In the genomic region with DNA sequence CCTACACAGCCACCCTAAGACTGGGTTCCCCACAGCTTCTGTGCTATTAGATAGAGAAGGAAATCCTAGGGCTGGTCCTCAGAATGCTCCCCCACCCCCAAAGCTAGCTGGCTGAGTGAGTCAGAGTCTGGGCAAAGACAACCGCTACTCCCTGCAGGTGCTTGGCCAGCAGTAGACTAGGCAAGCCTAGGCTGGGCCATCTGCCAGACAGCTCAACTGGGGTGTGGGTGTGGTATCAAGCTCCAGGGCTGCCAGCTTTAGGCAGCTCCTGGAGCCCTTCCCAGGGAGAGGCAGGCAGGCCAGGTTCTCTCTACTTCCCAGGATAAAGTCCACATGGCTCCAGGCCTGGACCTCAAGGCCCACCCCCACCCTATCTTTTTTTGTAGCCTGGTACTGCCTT, we compare ENCODE assay signal across 8 mouse cellular contexts. TPM values are rescaled to one million over a fixed set of nuclear protein-coding genes. Genes with fewer than 3 reads are reported as not detected.
DNase-seq lines count a peak whose midpoint lies in the region; ATAC-seq lines count a peak whose summit lies in the region.
"Had no signal": no experiment of that assay in that cellular context is flagged by ENCODE, and none has a peak within 500 bp of the region (broad histone marks: within the 10 kb centered on the region; RNA-seq: fewer than 3 reads in every experiment).

No protein-coding gene starts in this region.

- no peak overlapping the region for H3K9ac ChIP-seq in intestine, embryonic 16.5 days (ENCODE audit: low read depth, low read length)
- H3K9ac ChIP-seq: embryonic facial prominence, embryonic 12.5 days had no signal

- peak overlapping the region; percentile 14; the same call in 1 of the 2 replicates for H3K4me2 ChIP-seq in intestine, embryonic 16.5 days (ENCODE audit: low read depth, low read length)
- H3K4me2 ChIP-seq: embryonic facial prominence, embryonic 12.5 days had no signal

- peak; percentile 91 to 96 for DNase-seq in adrenal gland, adult (ENCODE audit: inconsistent age in 2 of 2, low spot score in 1 of 2)
- peak; percentile 99 for DNase-seq in cerebellum, adult 11-12 months
- DNase-seq in gastrocnemius, adult 8-10 months (ENCODE audit: low spot score in 2 of 2), result peak; percentile 93 to 98
- peak; percentile 89 to 97 for DNase-seq in left cerebral cortex, adult 9 months (ENCODE audit: low spot score in 2 of 2)
- DNase-seq in urinary bladder, adult 2 months (ENCODE audit: low spot score), result peak; percentile 65

- peaks cover 41% of the 10 kb centered on the region for H3K36me3 ChIP-seq in intestine, embryonic 16.5 days (ENCODE audit: control insufficient read depth, insufficient read depth, low read length)

- peaks cover 27% of the 10 kb centered on the region for H3K4me1 ChIP-seq in intestine, embryonic 16.5 days (ENCODE audit: control insufficient read depth, insufficient read depth, low read length)
- H3K4me1 ChIP-seq: embryonic facial prominence, embryonic 12.5 days had no signal

- H3K27me3 ChIP-seq in intestine, embryonic 16.5 days (replicated peaks; ENCODE audit: control insufficient read depth, insufficient read depth, low read length), result no peaks in the 10 kb centered on the region
- H3K27me3 ChIP-seq: embryonic facial prominence, embryonic 12.5 days had no signal

- peak overlapping the region; percentile 76 for H3K27ac ChIP-seq in intestine, embryonic 16.5 days (ENCODE audit: low read length)
- H3K27ac ChIP-seq: embryonic facial prominence, embryonic 12.5 days had no signal

- 37% methylated on average over 1 of the region's 1 CpGs for WGBS in intestine, embryonic 16.5 days

- no peak overlapping the region for H3K4me3 ChIP-seq in intestine, embryonic 16.5 days (ENCODE audit: low read length)
- H3K4me3 ChIP-seq: embryonic facial prominence, embryonic 12.5 days had no signal

- ATAC-seq in intestine, embryonic 16.5 days, result peak; percentile 98
- ATAC-seq in megakaryocyte-erythroid progenitor cell, adult 5-6 weeks (replicated peaks; ENCODE audit: low FRiP score, low TSS enrichment, poor library complexity, severe bottlenecking), result peak; percentile 89

- no peaks in the 10 kb centered on the region for H3K9me3 ChIP-seq in intestine, embryonic 16.5 days (ENCODE audit: control insufficient read depth, low read length)
- H3K9me3 ChIP-seq: embryonic facial prominence, embryonic 12.5 days had no signal

RNA-seq across cellular contexts. Expression of a gene that starts 10.7 kb away (rescaled TPM):
- total RNA-seq in gastrocnemius, adult 8-10 months (2022), result 10 to 100 TPM; 53.5 to 62.3 (median 60.6) TPM
- 83.7 and 88.3 TPM in 2 replicates for polyA plus RNA-seq in intestine, embryonic 16.5 days (2015; fragmentation: Nextera tagmentation; extraction: Ambion mirVana)
- 148 and 150 TPM in 2 replicates for total RNA-seq in megakaryocyte-erythroid progenitor cell, adult 5-6 weeks (2014; fragmentation: Nextera tagmentation)
- total RNA-seq in megakaryocyte-erythroid progenitor cell, adult 5-6 weeks (2017), result 58.8 and 82.4 TPM in 2 replicates
- polyA plus RNA-seq in urinary bladder, adult 2 months (2012; rRNA removed), result 104 and 116 TPM in 2 replicates

RNA-seq across cellular contexts. Expression of a gene that starts 24.5 kb away (rescaled TPM):
- under 1 TPM; 0.60 to 0.94 (median 0.76) TPM for total RNA-seq in gastrocnemius, adult 8-10 months (2022)
- 32.6 and 35.6 TPM in 2 replicates for polyA plus RNA-seq in intestine, embryonic 16.5 days (2015; fragmentation: Nextera tagmentation; extraction: Ambion mirVana)
- total RNA-seq in megakaryocyte-erythroid progenitor cell, adult 5-6 weeks (2014; fragmentation: Nextera tagmentation), result 0.79 and 2.7 TPM in 2 replicates
- total RNA-seq in megakaryocyte-erythroid progenitor cell, adult 5-6 weeks (2017), result 1.1 and 5.3 TPM in 2 replicates
- polyA plus RNA-seq in urinary bladder, adult 2 months (2012; rRNA removed), result 9.5 and 9.6 TPM in 2 replicates

RNA-seq across cellular contexts. Expression of a gene that starts 34.1 kb away (rescaled TPM):
- not detected for total RNA-seq in gastrocnemius, adult 8-10 months (2022)
- polyA plus RNA-seq in intestine, embryonic 16.5 days (2015; fragmentation: Nextera tagmentation; extraction: Ambion mirVana), result 0.23 and 0.32 TPM in 2 replicates
- 0.28 and 0.35 TPM in 2 replicates for total RNA-seq in megakaryocyte-erythroid progenitor cell, adult 5-6 weeks (2014; fragmentation: Nextera tagmentation)
- total RNA-seq in megakaryocyte-erythroid progenitor cell, adult 5-6 weeks (2017), result not detected in 2 replicates
- 0.06 TPM in 1 of 2 replicates, not detected in the other for polyA plus RNA-seq in urinary bladder, adult 2 months (2012; rRNA removed)

RNA-seq across cellular contexts. Expression of a gene that starts 45.2 kb away (rescaled TPM):
- 1 to 10 TPM in 2 of 4 experiments, under 1 TPM in 2; 0.75 to 1.7 (median 1.00) TPM for total RNA-seq in gastrocnemius, adult 8-10 months (2022)
- 72.7 and 87.8 TPM in 2 replicates for polyA plus RNA-seq in intestine, embryonic 16.5 days (2015; fragmentation: Nextera tagmentation; extraction: Ambion mirVana)
- 22.8 and 39.3 TPM in 2 replicates for total RNA-seq in megakaryocyte-erythroid progenitor cell, adult 5-6 weeks (2014; fragmentation: Nextera tagmentation)
- 2.9 and 3.7 TPM in 2 replicates for total RNA-seq in megakaryocyte-erythroid progenitor cell, adult 5-6 weeks (2017)
- polyA plus RNA-seq in urinary bladder, adult 2 months (2012; rRNA removed), result 1.5 and 4.1 TPM in 2 replicates

RNA-seq across cellular contexts. Expression of a gene that starts 56.8 kb away (rescaled TPM):
- under 1 TPM in 2 of 4 experiments, not detected in 2; 0.09 to 0.15 TPM for total RNA-seq in gastrocnemius, adult 8-10 months (2022)
- 0.48 and 0.73 TPM in 2 replicates for polyA plus RNA-seq in intestine, embryonic 16.5 days (2015; fragmentation: Nextera tagmentation; extraction: Ambion mirVana)
- total RNA-seq in megakaryocyte-erythroid progenitor cell, adult 5-6 weeks (2014; fragmentation: Nextera tagmentation), result 0.11 TPM in 1 of 2 replicates, not detected in the other
- 1.1 TPM in 1 of 2 replicates, not detected in the other for total RNA-seq in megakaryocyte-erythroid progenitor cell, adult 5-6 weeks (2017)
- 0.08 and 0.18 TPM in 2 replicates for polyA plus RNA-seq in urinary bladder, adult 2 months (2012; rRNA removed)
